Mouse (Mus musculus) intestine, embryonic 14.5 days (tissue): Measurements from ENCODE around the gene Apbb1. TPM values are rescaled to one million over a fixed set of nuclear protein-coding genes. Genes with fewer than 3 reads are reported as not detected.

ENCODE experiments used
- ATAC-seq: fragments of 200-750 bp; cut with Nextera tagmentation; replicated peaks from 2 replicates; pipeline ENCODE4 v1.8.0; 2017; ENCODE audit warnings: low read depth, moderate number of reproducible peaks, moderate TSS enrichment, moderate library complexity; ENCODE audit not compliant: low FRiP score, low TSS enrichment
- DNase-seq: peaks from one replicate; pipeline ENCODE4 v3.0.0-alpha.2; 2018; ENCODE audit warnings: low spot score
- H3K27ac ChIP-seq: fragments of 300-500 bp; sonication (generic); 2 replicates; pipeline ENCODE4 v1.5.1; 2014; ENCODE audit warnings: low read depth, mild to moderate bottlenecking, control low read depth
- H3K27me3 ChIP-seq: fragments of 300-500 bp; sonication (generic); replicated peaks from 2 replicates; pipeline ENCODE4 v1.6.1; 2014; ENCODE audit warnings: low read length, control low read depth; ENCODE audit not compliant: control insufficient read depth, insufficient read depth
- H3K36me3 ChIP-seq: fragments of 300-500 bp; sonication (generic); 2 replicates; pipeline ENCODE4 v1.6.1; 2014; ENCODE audit warnings: low read length, control low read depth; ENCODE audit not compliant: control insufficient read depth, insufficient read depth
- H3K4me1 ChIP-seq: fragments of 300-500 bp; sonication (generic); replicated peaks from 2 replicates; pipeline ENCODE4 v1.6.1; 2014; ENCODE audit warnings: low read length, control low read depth, mixed read lengths; ENCODE audit not compliant: control insufficient read depth, insufficient read depth
- H3K4me2 ChIP-seq: fragments of 300-500 bp; sonication (generic); 2 replicates; pipeline ENCODE4 v1.6.1; 2014; ENCODE audit warnings: low read length
- H3K4me3 ChIP-seq: fragments of 300-500 bp; sonication (generic); 2 replicates; pipeline ENCODE4 v1.5.1; 2014; ENCODE audit warnings: low read depth, low read length, control low read depth, mixed read lengths
- H3K9ac ChIP-seq: fragments of 300-500 bp; sonication (generic); 2 replicates; pipeline ENCODE4 v1.6.1; 2014; ENCODE audit warnings: mild to moderate bottlenecking, low read length
- H3K9me3 ChIP-seq: fragments of 300-500 bp; sonication (generic); 2 replicates; pipeline ENCODE4 v1.6.1; 2016; ENCODE audit warnings: low read length, control low read depth; ENCODE audit not compliant: control insufficient read depth
- WGBS: fragments of 180-500 bp; shearing (Covaris S2); extraction: QIAGEN DNeasy Blood & Tissue Kit; methylation state at CpG from one replicate; pipeline ENCODE4 v1.1.7; 2014; 5-methylcytosine and 5-hydroxymethylcytosine counted together
- polyA plus RNA-seq: library from polyadenylated mRNA; unstranded; fragments of >200 nt; fragmentation: Nextera tagmentation; extraction: Ambion mirVana; gene quantifications from 2 replicates; pipeline ENCODE4 v1.2.1, GENCODE M21; 2014

Gene Apbb1
- polyA plus RNA-seq, 1 experiment from 2014 or later: 45.1 TPM

DNA sequence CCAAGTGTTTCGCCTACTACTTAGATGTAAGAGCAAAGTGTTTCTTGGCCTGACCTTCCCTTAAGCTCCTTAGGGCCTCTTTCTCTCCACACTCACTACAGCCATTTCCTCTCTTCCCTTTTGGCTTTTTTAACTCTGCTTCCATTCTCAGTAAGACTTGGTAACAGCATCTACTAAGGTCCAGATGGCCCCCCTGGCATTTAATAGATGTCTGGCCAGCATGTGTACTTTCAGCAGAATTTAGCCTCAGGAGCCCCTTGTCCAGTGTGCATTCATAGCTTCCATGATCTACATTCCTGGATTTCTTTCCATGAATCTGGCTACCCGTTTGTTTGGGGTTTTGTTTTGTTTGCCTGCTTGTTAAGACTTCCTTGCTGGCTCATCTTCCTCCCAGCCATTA, 3.0 kb downstream of the Apbb1 start:
- no peak for ATAC-seq
- Histone ChIP-seq H3K27me3 (no peaks in the 10 kb centered on the region), H3K4me2 (no peak overlapping the region), H3K4me1 (peaks cover 6% of the 10 kb centered on the region), H3K9me3 (no peaks in the 10 kb centered on the region), H3K9ac (no peak overlapping the region), H3K27ac (no peak overlapping the region), H3K4me3 (no peak overlapping the region), H3K36me3 (peaks cover 8% of the 10 kb centered on the region)
- WGBS: 84% methylated on average over 2 of the region's 2 CpGs
- no peak for DNase-seq

DNA sequence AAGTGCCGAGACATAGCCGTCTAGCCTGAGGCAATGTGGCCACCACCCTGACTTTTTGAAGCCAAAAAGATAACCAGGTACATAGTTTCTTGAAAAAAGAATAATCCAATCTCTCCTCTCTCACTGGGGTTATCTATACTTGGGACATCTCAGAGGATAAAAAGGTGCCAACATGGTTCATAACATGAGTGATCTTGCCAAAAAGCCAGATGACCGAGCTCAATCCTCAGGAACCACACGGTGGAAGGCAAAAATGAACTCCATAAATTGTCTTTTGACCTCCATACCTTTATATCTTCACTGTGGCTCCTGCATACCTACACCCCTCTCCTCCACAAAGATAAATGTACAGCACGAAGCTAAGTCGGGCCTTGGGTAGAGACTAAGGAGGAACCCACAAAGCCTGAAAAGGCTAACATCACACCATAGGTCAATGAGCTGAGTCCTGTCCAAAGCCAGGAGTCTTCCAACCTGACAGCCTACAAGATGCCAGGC, 4.0 kb downstream of the Apbb1 start:
- Histone ChIP-seq H3K36me3 (peaks cover 18% of the 10 kb centered on the region), H3K4me1 (peaks cover 6% of the 10 kb centered on the region), H3K4me3 (no peak overlapping the region), H3K4me2 (no peak overlapping the region), H3K9ac (no peak overlapping the region), H3K27ac (no peak overlapping the region), H3K27me3 (no peaks in the 10 kb centered on the region), H3K9me3 (no peaks in the 10 kb centered on the region)
- WGBS: 91% methylated on average over 6 of the region's 6 CpGs
- DNase-seq (no peak), ATAC-seq (no peak)

DNA sequence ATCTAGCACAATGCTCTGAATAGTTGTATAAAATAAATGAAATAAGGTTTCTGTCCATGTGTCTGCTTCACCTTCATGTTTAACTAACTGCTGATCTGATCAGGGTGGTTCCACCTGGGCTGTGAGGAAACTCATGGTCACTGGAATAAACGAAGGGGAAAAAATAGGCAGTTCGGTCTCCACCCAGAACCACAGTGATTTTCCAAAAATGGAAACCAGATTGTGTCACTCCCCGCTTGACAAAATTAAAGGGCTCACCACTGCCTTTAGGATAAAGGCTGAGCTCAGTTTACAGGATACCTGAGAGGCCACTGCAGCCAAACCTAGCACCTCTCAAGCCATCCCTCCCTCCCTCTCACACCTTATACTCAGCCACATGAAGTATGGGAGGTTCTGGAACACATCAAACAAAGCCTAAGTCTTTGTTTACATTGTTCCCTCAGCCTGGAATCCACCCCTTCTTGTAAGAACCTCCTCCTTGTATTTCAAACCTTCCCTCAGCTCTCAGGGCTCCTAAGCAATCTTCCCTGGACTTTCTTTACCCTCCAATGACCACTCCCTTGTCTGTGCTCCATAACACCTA, 5.2 kb downstream of the Apbb1 start:
- H3K4me3 ChIP-seq: no peak overlapping the region
- 66% methylated on average over 3 of the region's 3 CpGs for WGBS
- no peak overlapping the region for H3K9ac ChIP-seq
- peaks cover 20% of the 10 kb centered on the region for H3K36me3 ChIP-seq
- H3K27ac ChIP-seq: no peak overlapping the region
- no peaks in the 10 kb centered on the region for H3K9me3 ChIP-seq
- no peak for DNase-seq
- H3K4me1 ChIP-seq: peaks cover 6% of the 10 kb centered on the region
- no peak overlapping the region for H3K4me2 ChIP-seq
- H3K27me3 ChIP-seq: no peaks in the 10 kb centered on the region
- ATAC-seq: no peak

DNA sequence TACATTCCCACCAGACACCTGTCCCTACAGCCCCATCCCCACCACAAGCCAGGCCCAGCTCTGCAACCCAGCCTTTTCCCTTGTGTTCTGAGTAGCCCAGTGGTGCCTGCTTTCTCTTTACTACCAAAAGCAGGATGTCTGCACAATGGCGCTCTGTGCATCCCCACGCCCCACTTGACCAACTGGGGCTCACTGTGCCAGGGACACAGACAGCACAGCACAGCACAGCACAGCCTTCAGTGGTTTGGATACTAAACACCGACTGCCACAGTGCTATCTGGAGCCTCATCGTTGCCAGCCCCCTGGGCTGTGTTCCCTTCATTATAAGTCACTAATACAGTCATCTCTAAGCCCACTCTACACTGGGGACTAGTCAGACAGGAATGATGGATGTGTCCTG, 6.9 kb downstream of the Apbb1 start:
- no peak overlapping the region for H3K4me3 ChIP-seq
- WGBS: 85% methylated on average over 4 of the region's 4 CpGs
- H3K9ac ChIP-seq: no peak overlapping the region
- H3K4me2 ChIP-seq: no peak overlapping the region
- H3K4me1 ChIP-seq: peaks cover 8% of the 10 kb centered on the region
- ATAC-seq: no peak
- no peaks in the 10 kb centered on the region for H3K27me3 ChIP-seq
- peaks cover 20% of the 10 kb centered on the region for H3K36me3 ChIP-seq
- no peak overlapping the region for H3K27ac ChIP-seq
- no peaks in the 10 kb centered on the region for H3K9me3 ChIP-seq
- no peak for DNase-seq

DNA sequence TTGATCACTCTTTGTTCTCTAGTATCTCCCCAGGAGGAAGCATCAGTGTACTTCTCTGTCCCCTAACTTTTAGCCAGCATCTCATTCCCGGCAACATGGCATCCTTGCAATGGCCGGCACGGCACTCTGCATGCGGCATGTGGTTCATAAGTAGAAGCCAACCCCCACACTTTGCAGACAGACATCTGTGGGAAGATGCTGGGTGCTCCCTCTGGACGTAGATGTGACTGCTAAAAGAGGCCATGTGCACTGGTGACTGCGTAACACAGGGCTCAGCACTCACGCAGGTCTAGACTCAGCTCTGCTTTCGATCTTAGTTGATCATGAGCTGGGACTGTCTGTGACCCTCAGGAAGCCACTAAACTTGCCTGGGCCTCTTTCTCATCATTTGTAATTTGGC, 8.5 kb downstream of the Apbb1 start:
- ATAC-seq (no peak), DNase-seq (no peak)
- 92% methylated on average over 8 of the region's 8 CpGs for WGBS
- Histone ChIP-seq H3K4me1 (peaks cover 14% of the 10 kb centered on the region), H3K4me3 (no peak overlapping the region), H3K27me3 (no peaks in the 10 kb centered on the region), H3K27ac (no peak overlapping the region), H3K9me3 (no peaks in the 10 kb centered on the region), H3K9ac (no peak overlapping the region), H3K4me2 (no peak overlapping the region), H3K36me3 (peaks cover 20% of the 10 kb centered on the region)

DNA sequence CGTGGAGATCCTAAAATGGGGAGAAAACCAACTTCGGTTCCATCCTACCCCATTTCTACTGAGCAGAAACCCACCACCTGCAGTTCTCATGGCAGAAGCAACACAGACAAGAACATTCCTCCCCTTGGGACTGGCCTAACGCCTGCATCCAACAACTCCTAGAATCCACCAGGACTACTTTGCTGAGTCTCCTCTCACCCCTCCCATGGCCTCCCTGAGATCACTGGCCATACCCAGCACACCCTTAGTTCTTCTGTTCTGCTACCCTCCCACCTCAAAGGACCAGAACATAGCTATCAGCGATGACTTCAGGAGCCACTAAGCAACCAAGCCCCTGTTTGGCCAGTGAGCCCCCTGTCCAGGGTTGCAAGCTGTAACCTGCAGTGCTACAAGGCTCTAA, 10.7 kb downstream of the Apbb1 start:
- no peak overlapping the region for H3K4me2 ChIP-seq
- H3K4me3 ChIP-seq: no peak overlapping the region
- 81% methylated on average over 4 of the region's 4 CpGs for WGBS
- H3K27me3 ChIP-seq: no peaks in the 10 kb centered on the region
- DNase-seq: no peak
- no peak for ATAC-seq
- no peak overlapping the region for H3K9ac ChIP-seq
- H3K36me3 ChIP-seq: peaks cover 38% of the 10 kb centered on the region
- H3K9me3 ChIP-seq: no peaks in the 10 kb centered on the region
- H3K27ac ChIP-seq: no peak overlapping the region
- H3K4me1 ChIP-seq: peaks cover 8% of the 10 kb centered on the region

DNA sequence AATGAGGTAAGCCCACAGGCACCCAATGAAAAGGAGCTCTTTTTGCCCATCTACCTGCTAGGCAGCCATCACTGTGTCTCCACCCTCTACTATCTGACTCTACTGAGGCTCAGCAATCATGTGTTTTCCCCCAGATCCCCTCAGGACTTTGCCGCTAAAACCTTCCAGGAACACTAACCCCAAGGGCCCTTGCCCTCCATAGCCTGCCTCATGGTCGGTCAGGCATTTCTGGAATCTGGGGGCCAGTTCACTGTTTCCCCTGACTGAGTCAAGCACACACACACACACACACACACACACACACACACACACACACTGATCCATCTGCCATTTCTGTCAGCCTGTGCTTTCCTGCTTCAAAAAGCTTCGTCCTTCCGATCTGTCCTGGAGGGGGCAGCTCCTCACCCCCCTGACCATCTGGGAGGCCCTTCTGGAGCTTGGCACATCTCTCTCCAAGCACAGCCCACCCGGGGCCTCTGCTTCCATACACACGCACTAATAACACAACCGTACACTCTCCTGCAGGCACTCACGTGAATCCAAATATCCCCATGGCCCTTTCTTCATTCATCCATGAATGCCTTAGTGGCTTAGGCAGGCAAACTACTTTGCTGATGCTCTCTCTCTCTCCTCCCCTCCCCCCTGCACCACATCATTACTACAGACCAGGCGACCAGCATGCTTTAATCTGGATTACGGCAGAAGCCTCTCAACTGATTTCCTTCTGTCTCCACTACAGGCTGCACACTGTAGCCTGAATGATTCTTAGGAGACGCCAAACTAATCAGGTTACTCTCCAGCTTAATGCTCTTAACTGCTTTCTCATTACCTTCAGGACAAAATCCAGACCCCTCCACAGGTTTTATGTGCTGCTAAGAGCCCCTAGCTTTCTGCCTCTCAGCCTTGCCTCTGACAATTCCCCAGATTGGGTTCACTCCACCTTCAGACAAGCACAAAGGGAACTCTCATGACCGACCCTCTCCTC, 11.6 kb downstream of the Apbb1 start:
- Histone ChIP-seq H3K4me3 (no peak overlapping the region), H3K4me1 (peaks cover 8% of the 10 kb centered on the region), H3K27ac (peak overlapping the region; percentile 16; the same call in 1 of the 2 replicates), H3K36me3 (peaks cover 46% of the 10 kb centered on the region), H3K27me3 (no peaks in the 10 kb centered on the region), H3K9ac (no peak overlapping the region), H3K9me3 (no peaks in the 10 kb centered on the region), H3K4me2 (no peak overlapping the region)
- ATAC-seq (no peak), DNase-seq (no peak)
- 36% methylated on average over 12 of the region's 12 CpGs for WGBS

DNA sequence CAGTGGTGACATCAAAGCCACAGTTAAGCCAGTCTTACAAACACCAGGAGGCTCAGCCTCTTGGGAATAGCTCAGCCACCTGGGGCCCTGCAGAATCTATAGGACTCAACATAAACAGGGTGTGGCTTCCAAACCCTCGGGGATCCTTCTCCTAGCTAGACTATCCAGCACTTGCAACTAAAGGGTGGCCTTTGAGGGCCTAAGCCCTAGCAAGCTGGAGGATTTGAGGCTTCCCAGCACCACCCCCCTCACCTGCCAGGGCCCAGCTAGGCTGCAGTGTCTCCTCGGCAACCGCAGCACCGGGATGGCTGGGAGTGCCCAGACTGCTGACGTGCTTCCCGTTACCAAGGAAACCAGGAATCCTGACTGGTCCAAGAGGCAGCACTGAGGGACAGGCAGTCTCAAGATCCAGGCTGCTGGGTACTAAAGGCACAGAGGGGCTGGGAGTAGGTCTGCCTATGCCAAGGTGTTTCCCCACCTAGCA, 12.4 kb downstream of the Apbb1 start:
- ATAC-seq (peak; percentile 78), DNase-seq (peak; percentile 62)
- WGBS: 5% methylated on average over 6 of the region's 6 CpGs
- Histone ChIP-seq H3K27me3 (no peaks in the 10 kb centered on the region), H3K36me3 (peaks cover 51% of the 10 kb centered on the region), H3K27ac (no peak overlapping the region), H3K9ac (no peak overlapping the region), H3K4me2 (no peak overlapping the region), H3K4me1 (peaks cover 8% of the 10 kb centered on the region), H3K4me3 (no peak overlapping the region), H3K9me3 (no peaks in the 10 kb centered on the region)
